Mouse (Mus musculus) Patski (cell line): ENCODE data around the gene Map2k6. TPM values are rescaled to one million over a fixed set of nuclear protein-coding genes. Genes with fewer than 3 reads are reported as not detected.
A peak's percentile ranks its signal among the peaks of the same experiment; 100 is the strongest.

Source experiments
- ATAC-seq: fragments of 100-300 bp; one replicate; pipeline ENCODE4 v1.8.0; 2021
- CTCF ChIA-PET: fragments of 350-600 bp; sonication (Branson Sonifier 250); formaldehyde crosslinking; loops from one replicate; lab custom pipeline; 2022; ENCODE audit warnings: inconsistent platforms; lab: Charles Lee
- POLR2A ChIA-PET: fragments of 350-600 bp; sonication (Branson Sonifier 250); formaldehyde crosslinking; loops from one replicate; lab custom pipeline; 2022; ENCODE audit warnings: antibody characterized with exemption, inconsistent platforms; lab: Charles Lee
- DNase-seq: peaks from one replicate; pipeline ENCODE4 v3.0.0-alpha.2; 2011; ENCODE audit warnings: low read depth, low spot score
- H3K27me3 ChIP-seq: fragments of 371-371 bp; one replicate; pipeline ENCODE4 v1.5.1; 2021
- CTCF ChIP-seq: fragments of 100-300 bp; IDR thresholded peaks from one replicate; pipeline ENCODE4 v1.5.1; 2021
- in situ Hi-C: fragments of 300-500 bp; cut with MboI; formaldehyde crosslinking; loops from 3 replicates; pipeline ENCODE4 v1.11.1; 2018; ENCODE audit warnings: low pct_unique_long_range_greater_than_20kb, mixed read lengths
- polyA plus RNA-seq: library from polyadenylated mRNA; unstranded; gene quantifications from one replicate; pipeline ENCODE4 v1.2.3, GENCODE M21; 2021

The Map2k6 gene
- polyA plus RNA-seq, 1 experiment from 2014 or later = 14.3 TPM

GRCm38 (mm10) chr11:110372266-110372954 lies 26.5 kb upstream of the Map2k6 start:
- in situ Hi-C loops = loop anchor here (25.0 kb wide), 2 partner anchors 1065 to 1165 kb away; no protein-coding TSS in a partner anchor
- peaks cover 7% of the 10 kb centered on the region for H3K27me3 ChIP-seq
- POLR2A ChIA-PET = no interaction called here
- DNase-seq = no peak
- ATAC-seq = no peak
- CTCF ChIA-PET = interaction anchor here (1.7 kb wide), 1 partner anchor 12 kb away, joined by 4 read pairs; no protein-coding TSS in a partner anchor
- no peak for TF ChIP-seq CTCF

- DNase-seq (no peak), ATAC-seq (no peak)
- TF ChIP-seq CTCF = no peak
- no peaks in the 10 kb centered on the region for H3K27me3 ChIP-seq
- CTCF ChIA-PET = interaction anchor here (1.1 kb wide), 1 partner anchor 66 kb away, joined by 3 read pairs; no protein-coding TSS in a partner anchor
- POLR2A ChIA-PET = no interaction called here
- in situ Hi-C loops = loop anchor here (25.0 kb wide), 2 partner anchors 1063 to 1163 kb away; no protein-coding TSS in a partner anchor
Observed at GRCm38 (mm10) chr11:110374036-110374435, 24.9 kb upstream of the Map2k6 start.

- no peak for TF ChIP-seq CTCF
- ChIA-PET CTCF (interaction anchor here (0.8 to 1.2 kb wide), 3 partner anchors 9 to 14 kb away, joined by 3 to 4 read pairs (median 3); no protein-coding TSS in a partner anchor), POLR2A (interaction anchor here (0.6 to 0.8 kb wide), 2 partner anchors 18 to 115 kb away, joined by 4 to 5 read pairs; no protein-coding TSS in a partner anchor)
- H3K27me3 ChIP-seq = no peaks in the 10 kb centered on the region
- in situ Hi-C loops = no loop called here
- ATAC-seq (peak; percentile 31), DNase-seq (no peak)
Observed at GRCm38 (mm10) chr11:110379661-110380309, 19.1 kb upstream of the Map2k6 start.

GRCm38 (mm10) chr11:110380310-110380668 lies 18.6 kb upstream of the Map2k6 start:
- no peak for DNase-seq
- ATAC-seq = no peak
- TF ChIP-seq CTCF = no peak
- CTCF ChIA-PET = interaction anchor here (1.0 to 1.2 kb wide), 2 partner anchors 9 to 13 kb away, joined by 3 read pairs; no protein-coding TSS in a partner anchor
- POLR2A ChIA-PET = no interaction called here
- H3K27me3 ChIP-seq = no peaks in the 10 kb centered on the region
- in situ Hi-C loops = no loop called here

- ChIA-PET POLR2A (interaction anchor here (0.6 kb wide), 1 partner anchor 915 kb away, joined by 4 read pairs; no protein-coding TSS in a partner anchor), CTCF (no interaction called here)
- in situ Hi-C loops = no loop called here
- DNase-seq (no peak), ATAC-seq (no peak)
- no peak for TF ChIP-seq CTCF
- no peaks in the 10 kb centered on the region for H3K27me3 ChIP-seq
Observed at GRCm38 (mm10) chr11:110385487-110385886, 13.4 kb upstream of the Map2k6 start.

GRCm38 (mm10) chr11:110392763-110393162 lies 6.2 kb upstream of the Map2k6 start:
- ATAC-seq = no peak
- POLR2A ChIA-PET = interaction anchor here (0.7 kb wide), 1 partner anchor 900 kb away, joined by 4 read pairs; no protein-coding TSS in a partner anchor
- in situ Hi-C loops = no loop called here
- TF ChIP-seq CTCF = no peak
- no peaks in the 10 kb centered on the region for H3K27me3 ChIP-seq
- CTCF ChIA-PET = interaction anchor here (0.7 to 1.4 kb wide), 5 partner anchors 13 to 106 kb away, joined by 3 to 5 read pairs (median 4); no protein-coding TSS in a partner anchor
- DNase-seq = no peak

- in situ Hi-C loops = no loop called here
- ATAC-seq (no peak), DNase-seq (no peak)
- H3K27me3 ChIP-seq = no peaks in the 10 kb centered on the region
- TF ChIP-seq CTCF = no peak
- POLR2A ChIA-PET = no interaction called here
- CTCF ChIA-PET = interaction anchor here (0.8 kb wide), 2 partner anchors 18 to 77 kb away, joined by 3 read pairs; no protein-coding TSS in a partner anchor
Observed at GRCm38 (mm10) chr11:110394788-110395452, 4.0 kb upstream of the Map2k6 start.

GRCm38 (mm10) chr11:110396085-110396484 lies 2.8 kb upstream of the Map2k6 start:
- in situ Hi-C loops = no loop called here
- TF ChIP-seq CTCF = no peak
- DNase-seq (no peak), ATAC-seq (no peak)
- no peaks in the 10 kb centered on the region for H3K27me3 ChIP-seq
- CTCF ChIA-PET = no interaction called here
- POLR2A ChIA-PET = no interaction called here

GRCm38 (mm10) chr11:110399240-110400150 lies 573 bp downstream of the Map2k6 start:
- ChIA-PET POLR2A (interaction anchor here (1.1 kb wide), 1 partner anchor 47 kb away, joined by 6 read pairs; no protein-coding TSS in a partner anchor), CTCF (interaction anchor here (1.4 kb wide), 1 partner anchor 10 kb away, joined by 6 read pairs; no protein-coding TSS in a partner anchor)
- TF ChIP-seq CTCF = no peak
- in situ Hi-C loops = no loop called here
- no peaks in the 10 kb centered on the region for H3K27me3 ChIP-seq
- ATAC-seq (peak; percentile 25), DNase-seq (no peak)
